Mouse (Mus musculus) myocyte (in vitro differentiated cells): ENCODE results near the gene Alpk3.

ENCODE experiments used
- CEBPB ChIP-seq: IDR thresholded peaks from 2 replicates; pipeline ENCODE4 v1.6.1; 2011; ENCODE audit warnings: mild to moderate bottlenecking, moderate library complexity; ENCODE audit not compliant: poor library complexity, insufficient read depth, severe bottlenecking
- MYOD1 ChIP-seq, 3 experiments: IDR thresholded peaks; one replicate each; pipeline ENCODE4 v1.6.1; 2011; ENCODE audit warnings: control low read depth in 2 of 3, low read depth in 2 of 3, mild to moderate bottlenecking in 2 of 3, moderate library complexity in 1 of 3; ENCODE audit not compliant: insufficient read length in 2 of 3, control insufficient read depth in 1 of 3
- POLR2A ChIP-seq: IDR thresholded peaks from one replicate; pipeline ENCODE4 v1.6.1; 2011; ENCODE audit warnings: low read depth, mild to moderate bottlenecking, control low read depth, moderate library complexity; ENCODE audit not compliant: insufficient read length
- REST ChIP-seq: IDR thresholded peaks from one replicate; pipeline ENCODE4 v1.6.1; 2011; ENCODE audit warnings: mild to moderate bottlenecking, control low read depth, moderate library complexity; ENCODE audit not compliant: insufficient read depth, insufficient read length
- TCF12 ChIP-seq: IDR thresholded peaks from one replicate; pipeline ENCODE4 v1.6.1; 2011; ENCODE audit warnings: mild to moderate bottlenecking, control low read depth; ENCODE audit not compliant: poor library complexity, insufficient read depth, severe bottlenecking
- TCF3 ChIP-seq: IDR thresholded peaks from one replicate; pipeline ENCODE4 v1.6.1; 2011; ENCODE audit warnings: low read depth, control low read depth; ENCODE audit not compliant: insufficient read length
- USF1 ChIP-seq: IDR thresholded peaks from one replicate; pipeline ENCODE4 v1.6.1; 2011; ENCODE audit warnings: low read depth, mild to moderate bottlenecking, control low read depth, moderate library complexity

DNA sequence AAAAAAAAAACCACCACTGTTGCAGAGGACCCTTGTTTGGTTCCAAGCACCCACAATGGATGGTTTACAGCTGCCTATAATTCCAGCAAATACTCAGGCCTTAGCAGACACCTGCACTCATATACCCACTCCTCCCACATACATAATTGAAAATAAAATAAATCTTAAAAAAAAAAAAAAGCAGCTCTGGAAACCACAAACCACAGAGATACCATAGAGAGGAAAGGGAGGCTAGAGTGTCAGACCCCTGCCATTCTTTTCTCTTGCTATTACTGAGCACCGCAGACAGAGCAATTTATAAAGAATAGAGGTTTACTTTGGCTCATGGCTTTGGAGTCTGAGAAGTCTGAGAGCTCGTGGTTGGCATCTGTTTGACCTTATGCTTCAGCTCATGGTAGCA lies 65.4 kb downstream of the Alpk3 start:
- TF ChIP-seq POLR2A (no peak), USF1 (no peak), REST (no peak), MYOD1 (IDR thresholded peaks at IDR 0.05; ENCODE audit: control insufficient read depth in 1 of 3, insufficient read length in 2 of 3, low read depth in 2 of 3) (no peak), TCF12 (no peak), CEBPB (no peak), TCF3 (no peak)
